Mouse (Mus musculus) gastrocnemius, postnatal 14 days (tissue): ENCODE measurements around the gene Ilkap. TPM values are rescaled to one million over a fixed set of nuclear protein-coding genes. Genes with fewer than 3 reads are reported as not detected.
A peak's percentile ranks its signal among the peaks of the same experiment; 100 is the strongest.

Source experiments
- DNase-seq: peaks from one replicate; pipeline ENCODE4 v3.0.0; 2021; ENCODE audit warnings: mixed read lengths
- intact Hi-C: fragments of 180-260 bp; cut with DNase I; formaldehyde crosslinking; loops from one replicate; pipeline ENCODE4 v1.15.1; 2025; ENCODE audit warnings: low total_unique reads
- total RNA-seq, 2 experiments: library from RNA; stranded (reverse); gene quantifications; 2 replicates each; pipeline ENCODE4 v1.2.3; 2021

Gene Ilkap
- total RNA-seq, 2 experiments from 2014 or later = 32.1 to 33.4 TPM

DNA sequence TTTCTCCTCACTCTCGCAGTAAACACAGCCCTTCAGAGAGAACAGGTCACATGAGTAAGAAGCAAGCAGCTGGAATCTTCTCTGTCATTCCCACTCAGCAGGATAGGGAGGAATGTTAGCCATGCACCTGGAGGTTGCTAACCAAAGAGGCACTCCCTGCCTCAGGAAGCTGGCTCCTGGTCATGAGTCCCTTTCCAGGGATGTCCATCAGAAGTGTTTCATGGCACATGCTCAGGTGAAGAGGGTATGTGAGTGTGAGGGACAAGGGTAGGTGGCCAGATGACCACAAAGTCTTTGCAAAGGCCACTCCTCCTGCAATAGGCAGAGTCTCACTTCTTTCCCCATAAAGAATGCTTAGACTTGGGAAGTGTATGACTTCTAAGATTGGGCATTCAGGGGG lies 19.4 kb upstream of the Ilkap start:
- intact Hi-C loops = no loop called here
- DNase-seq = no peak

DNA sequence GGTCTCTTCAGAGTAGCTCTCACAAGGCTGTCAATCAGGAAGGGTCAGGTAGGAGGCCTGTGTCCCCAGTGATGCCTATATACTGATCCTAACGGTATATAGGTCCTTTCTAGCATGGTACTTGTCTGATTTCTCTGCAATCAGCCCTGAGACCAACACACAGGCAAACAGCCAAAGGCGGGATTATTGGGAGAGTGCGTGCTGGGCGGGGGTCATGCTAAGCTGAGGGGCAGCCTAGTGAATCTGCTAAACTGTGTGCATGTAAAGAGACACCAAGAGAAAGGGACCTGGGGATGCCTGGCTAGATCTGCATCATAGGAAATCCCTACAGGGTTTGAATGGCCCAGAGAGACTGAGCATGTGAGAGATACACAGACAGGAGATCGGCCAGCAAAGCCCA lies 16.7 kb upstream of the Ilkap start:
- intact Hi-C loops = no loop called here

DNA sequence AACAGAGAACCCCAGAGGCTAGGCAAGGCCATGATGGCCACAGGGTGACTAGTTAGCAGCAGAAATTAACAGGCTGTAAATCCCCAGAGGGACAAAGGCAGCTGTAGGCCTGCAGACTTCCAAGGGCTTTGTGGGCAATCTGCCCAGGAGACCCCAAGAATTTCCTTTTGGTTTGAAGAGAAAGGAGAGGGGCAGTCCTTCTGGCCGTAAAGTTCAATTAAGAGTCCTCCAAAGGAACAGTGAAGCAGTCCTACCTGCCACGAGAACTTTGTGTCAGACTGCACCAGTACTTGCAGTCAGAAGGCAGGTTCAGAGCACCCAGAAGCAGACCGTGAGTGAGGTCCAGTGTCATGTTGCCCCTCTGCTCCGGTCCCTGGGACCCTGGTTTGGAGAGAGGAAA lies 16.3 kb upstream of the Ilkap start:
- intact Hi-C loops = no loop called here
- no peak for DNase-seq

More for the DNA sequence above, 16.7 kb upstream of the Ilkap start:
- DNase-seq = no peak

DNA sequence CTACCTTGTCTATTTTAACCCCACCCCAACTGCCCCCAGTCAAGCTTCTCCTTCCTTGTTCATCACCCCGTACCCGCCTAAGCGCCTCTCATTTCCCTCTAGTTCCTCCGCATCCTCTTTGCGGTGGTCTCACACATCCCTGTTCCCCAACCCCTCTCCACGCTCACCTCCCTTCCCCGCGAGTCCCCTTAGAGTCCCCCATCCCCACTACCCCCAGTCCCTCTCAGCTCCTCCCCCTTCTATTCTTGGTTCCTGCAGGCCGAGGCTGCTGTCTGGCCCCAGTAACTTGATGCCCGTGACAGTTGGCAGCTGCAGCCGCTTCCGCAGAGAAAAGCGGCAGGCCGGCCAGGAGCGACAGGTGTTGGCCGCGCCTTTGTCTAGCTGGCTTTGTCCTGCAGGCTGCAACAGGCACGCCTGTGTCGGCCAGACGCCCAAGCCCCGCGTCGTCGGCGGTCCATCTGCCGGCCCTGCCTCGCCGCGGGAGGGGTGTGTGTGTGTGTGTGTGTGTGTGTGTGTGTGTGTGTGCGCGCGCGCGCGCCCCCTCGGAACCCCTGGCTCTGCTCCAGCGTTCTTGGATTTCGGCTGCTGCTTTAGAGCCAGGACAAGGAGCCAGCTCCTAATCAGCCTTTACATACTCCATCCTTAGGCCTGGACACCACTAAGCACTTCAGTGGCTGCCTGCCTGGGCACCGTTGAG lies 15.4 kb upstream of the Ilkap start, which contains the start of gene Hes6:
Hes6 (minus strand) TSS at position 141 of the 697 bp plus-strand sequence.
- intact Hi-C loops = no loop called here
- peak; percentile 89 for DNase-seq

DNA sequence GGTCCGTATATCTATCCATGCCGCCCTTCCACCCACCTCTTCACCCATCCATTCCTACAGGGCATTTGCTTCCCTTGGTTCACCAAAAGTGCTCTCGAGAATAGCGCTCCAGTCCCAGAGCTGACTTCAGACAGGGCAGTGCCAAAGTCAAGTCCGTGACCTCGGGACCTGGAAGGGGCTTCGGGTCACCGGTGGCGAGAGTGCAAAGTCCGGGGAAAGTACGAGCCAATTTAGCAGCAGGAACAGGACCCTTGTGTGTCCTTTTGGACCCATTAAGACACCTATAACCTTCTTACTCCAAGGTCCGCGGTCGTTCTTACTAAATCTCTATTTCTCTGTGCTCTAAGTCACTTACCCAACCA lies 14.9 kb upstream of the Ilkap start:
- DNase-seq = no peak
- intact Hi-C loops = no loop called here

DNA sequence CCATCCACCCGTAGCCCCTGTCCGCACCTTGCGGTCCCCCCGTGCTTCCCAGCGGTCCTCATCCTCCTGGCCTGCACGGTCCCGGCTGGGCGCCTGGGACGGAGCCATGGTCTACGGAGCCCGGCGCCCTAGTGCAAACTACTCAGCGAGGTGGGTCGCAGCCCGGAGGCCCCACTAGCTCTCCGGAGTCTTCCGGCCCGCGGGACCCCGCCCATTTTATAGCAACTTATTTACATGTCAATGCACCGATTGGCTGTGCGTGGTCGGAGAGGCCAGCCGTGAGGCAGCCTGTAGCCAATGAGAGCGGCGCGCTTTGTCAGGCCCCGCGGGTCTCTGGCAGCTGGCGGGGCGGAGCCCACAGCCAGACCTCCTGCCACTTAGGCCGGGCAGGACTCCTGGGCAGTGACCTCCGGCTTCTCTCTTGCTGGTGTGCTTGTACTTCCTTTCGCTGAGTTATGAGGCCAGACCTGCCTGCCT lies 14.5 kb upstream of the Ilkap start:
- intact Hi-C loops = no loop called here
- DNase-seq = peak; percentile 95

DNA sequence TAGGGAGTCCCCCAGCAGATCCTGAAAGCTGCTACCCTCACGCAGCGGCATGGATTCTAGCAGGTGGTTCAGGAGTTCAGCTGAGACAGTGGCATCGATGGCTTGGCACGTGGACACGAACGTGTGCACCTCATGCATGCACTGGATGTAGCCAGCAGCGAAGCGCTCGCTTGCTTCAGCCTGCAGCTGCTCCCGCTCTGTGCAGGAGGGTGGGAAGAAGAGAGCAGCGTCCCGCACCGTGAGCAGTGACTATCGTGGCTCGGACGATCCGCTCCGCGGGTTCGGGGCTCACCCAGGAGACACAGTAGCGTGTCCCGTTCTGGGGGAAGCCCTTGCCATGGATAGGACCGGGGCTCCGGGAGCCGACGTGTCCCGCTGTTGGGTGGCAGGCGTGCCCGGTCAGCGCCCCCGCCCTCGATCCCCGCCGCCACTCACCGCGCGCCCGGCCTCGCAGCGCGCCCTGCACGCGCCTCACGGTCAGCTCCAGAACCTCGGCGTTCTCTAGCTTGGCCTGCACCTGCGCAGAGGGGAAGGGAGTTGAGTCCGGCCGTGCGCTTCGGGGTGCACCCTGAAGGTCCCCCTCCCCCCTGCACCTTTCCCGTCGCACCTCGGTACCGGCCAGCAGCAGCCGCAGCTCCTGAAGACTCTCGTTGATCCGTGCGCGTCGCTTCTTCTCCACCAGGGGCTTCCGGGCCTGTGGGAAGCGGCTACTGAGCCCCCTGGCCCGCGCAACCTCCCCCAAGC lies 13.8 kb upstream of the Ilkap start:
- DNase-seq = peak; percentile 32
- intact Hi-C loops = no loop called here

DNA sequence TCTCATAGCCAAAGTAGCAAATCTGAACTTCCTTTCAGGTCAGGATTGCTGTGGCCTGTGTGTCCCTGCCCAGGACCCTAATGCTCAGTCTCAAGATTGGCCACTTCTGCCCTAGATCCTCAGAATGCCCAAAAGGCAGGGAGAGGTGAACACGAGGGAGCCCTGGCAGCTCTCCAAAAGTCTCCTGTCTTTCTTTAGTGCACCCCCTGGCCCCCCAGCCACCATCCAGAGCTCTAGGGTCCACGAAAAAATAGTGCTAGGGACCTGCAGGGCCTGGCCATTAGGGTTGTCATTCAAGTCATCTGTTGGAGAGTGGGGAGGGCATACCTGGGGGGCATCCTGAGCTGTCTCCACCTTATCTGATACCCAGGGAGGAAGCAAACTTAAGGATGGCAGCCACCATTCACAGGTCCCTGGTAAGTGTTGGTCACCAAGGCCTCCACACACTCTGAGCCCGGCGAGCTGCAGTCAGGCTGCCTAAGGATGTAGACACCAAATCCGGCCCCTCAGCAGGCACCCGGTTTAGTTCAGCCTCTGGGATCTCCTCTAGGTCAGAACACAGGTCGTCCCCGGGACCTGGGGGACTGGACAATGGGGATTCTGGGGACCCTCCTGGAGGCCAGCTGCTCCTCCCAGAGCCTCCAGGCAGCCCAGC lies 13.1 kb upstream of the Ilkap start:
- intact Hi-C loops = no loop called here
- DNase-seq = no peak

DNA sequence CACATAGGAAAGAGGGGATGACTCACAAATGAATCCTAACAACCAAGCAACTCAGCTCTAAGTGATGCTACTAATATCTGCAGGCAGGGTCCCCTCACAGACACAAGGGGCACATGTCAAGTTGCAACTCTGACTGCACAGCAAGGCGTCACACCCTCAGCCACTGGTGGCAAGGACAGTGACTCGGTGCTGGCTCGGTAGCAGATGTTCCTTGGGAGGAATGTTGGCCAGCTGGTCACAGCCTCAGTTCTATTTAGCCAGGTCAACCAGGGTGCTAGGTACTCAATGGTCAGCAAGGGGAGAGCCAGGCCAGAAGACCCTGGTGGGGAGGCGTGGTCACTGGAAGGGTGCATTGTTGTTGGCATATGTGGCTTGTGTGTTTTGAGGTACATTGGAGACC lies 9.2 kb upstream of the Ilkap start:
- no peak for DNase-seq
- intact Hi-C loops = no loop called here

DNA sequence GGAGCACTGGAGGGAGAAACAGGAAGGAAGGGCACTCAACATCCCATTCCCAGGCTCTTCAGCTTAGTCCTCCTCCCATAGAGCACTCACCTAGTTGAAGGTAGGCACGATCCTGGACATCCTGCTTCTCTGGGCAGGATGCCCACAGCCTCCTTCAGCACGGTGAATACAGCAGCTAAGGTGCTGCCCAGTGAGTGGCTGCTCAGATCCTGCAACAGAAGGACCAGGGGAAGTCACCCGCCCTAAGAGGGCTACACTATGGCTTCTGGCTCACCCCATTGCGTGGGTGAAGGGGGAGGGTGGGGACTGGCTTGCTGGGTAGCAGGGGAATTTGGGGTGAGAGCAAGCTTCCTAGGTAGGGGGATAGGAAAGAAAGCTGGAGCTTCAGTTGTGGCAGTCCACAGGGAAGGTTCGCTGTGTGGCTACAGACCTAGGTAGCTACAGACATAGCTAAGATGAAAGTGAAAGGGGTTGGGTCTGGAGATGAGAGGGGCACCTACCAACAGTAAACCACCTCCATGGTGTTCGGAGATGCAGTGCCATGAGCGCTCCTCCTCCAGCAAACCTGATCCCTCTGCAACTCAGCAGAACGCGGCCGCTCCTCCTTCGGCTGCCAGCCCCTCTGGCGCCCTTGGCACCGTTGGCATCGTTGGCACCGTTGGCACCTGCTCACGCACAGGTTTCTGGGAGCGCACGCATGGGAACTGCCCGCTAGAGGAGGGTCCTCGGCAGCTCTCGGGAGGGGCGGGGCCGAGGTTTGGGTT lies 7.0 kb upstream of the Ilkap start:
- intact Hi-C loops = no loop called here
- peak; percentile 68 for DNase-seq

DNA sequence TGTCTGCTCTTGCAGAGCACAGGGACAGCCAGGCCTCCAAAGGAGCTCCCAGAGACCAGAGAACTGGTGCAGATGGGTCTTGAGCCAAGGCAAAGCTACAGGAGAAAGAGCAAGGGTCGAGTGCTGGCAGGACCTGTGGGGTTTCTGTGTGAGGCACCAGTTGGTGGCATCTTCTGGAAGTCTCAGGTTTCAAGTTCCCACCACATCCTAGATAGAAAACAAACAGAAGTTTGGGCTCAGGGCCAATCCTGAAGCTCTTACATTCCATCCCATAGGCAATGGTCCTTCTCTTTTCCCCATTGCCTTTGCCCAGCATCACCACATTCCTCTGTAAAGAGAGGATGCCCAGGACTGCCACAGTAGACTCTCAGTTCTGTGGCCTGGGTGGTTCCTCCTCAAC lies 6.4 kb upstream of the Ilkap start:
- no peak for DNase-seq
- intact Hi-C loops = no loop called here

DNA sequence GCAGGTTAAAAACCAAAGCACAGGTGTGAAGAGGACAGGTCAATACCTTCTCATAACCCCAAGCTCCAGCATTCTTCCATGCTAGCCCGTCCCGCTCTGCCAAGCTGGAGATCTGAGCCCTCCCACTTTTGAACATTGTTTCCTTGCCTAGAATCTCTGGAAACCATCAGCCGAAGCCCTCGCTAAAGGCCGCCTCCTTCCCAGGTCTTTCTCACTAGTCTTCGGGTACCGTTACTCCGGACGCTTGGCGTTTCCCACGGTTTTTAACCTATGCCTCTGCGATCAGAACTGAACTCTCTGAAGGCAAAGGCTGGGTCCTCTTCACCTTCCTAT lies 722 bp downstream of the Ilkap start:
- no peak for DNase-seq
- intact Hi-C loops = no loop called here

DNA sequence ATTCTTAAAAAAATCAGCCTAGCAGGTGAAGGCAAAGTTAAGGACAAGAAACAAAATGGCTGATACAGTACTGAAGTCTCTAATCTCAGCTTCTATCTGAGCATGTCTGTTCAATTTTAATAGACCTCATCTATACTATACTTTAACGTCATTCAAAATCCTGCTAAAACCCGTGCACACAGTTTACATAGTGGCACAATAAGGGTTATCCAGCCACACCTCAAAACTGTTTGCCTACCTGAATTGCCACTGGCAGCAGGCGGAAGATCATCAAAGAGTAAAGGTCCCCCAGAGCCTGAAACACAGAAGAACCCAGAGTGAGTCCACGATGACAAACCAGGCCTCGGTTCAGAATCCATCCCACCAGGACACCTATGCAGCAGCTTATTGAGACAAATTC lies 8.2 kb downstream of the Ilkap start:
- intact Hi-C loops = no loop called here

DNA sequence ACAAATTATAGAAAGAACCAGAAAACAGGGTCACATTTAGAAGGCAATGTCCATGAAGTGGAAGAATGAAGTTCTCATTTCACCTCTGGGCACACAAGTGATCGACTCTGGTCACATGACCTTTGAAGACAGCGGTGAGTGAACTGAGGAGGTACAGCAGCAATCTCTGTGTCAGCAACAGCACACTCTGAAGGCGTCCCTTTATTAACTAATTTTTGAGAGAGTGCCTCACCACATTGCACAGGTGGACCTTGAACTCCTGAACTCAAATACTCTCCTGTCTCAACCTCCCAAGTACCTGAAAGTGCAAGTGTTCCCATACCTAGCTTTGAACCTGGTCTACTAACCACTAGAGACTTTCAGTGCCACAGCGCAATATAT lies 17.5 kb downstream of the Ilkap start:
- intact Hi-C loops = no loop called here
- no peak for DNase-seq

More for the DNA sequence above, 8.2 kb downstream of the Ilkap start:
- DNase-seq = no peak

DNA sequence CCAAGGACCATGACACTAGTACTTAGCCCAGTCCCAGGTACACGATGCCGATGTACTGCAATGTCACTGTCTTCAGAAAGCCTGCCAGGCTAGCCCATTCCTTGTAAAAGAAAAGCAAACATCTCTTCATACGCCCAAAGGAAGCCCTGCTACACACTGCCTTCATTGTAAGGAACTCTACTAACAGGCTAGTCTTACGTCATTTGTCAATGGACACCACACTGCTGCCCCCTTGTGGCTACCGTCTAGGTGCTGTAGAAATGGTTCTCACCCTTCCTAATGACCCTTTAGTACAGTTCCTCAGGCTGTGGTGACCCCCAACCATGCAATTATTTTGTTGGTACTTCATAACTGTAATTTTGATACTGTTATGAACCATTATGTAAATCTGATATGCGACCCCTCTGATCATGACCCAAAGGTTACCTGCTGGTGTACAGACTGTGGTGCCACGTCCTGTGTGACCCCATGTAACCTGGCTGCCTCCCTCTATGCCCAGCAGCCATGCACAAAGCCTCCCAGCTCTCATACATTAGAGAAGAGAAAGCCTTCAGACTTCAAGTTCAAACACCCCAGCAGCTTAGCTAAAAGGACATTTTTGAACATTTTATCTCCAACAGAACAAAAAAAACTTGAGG lies 18.0 kb downstream of the Ilkap start:
- intact Hi-C loops = no loop called here
- peak; percentile 77 for DNase-seq

DNA sequence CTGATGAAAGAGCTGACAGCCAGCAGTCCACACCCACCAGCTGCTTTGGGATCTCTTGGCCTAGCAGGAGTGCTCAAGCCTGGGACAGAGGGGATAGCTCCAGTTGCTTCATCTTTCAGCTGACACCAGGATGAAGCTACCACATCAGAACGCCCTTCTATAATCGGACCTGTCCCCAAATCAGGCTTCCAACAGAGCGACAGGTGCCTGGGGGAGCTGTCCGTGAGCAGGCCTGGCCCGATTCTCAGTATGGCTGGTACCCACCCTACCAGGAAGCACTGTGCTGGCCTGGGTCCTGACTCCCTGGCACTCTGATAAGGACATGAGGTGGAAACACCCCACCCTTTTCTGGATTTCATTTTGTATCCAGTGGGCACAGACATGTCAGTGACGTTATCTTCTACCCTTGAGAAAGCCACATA lies 25.2 kb downstream of the Ilkap start:
- intact Hi-C loops = no loop called here
- DNase-seq = no peak

DNA sequence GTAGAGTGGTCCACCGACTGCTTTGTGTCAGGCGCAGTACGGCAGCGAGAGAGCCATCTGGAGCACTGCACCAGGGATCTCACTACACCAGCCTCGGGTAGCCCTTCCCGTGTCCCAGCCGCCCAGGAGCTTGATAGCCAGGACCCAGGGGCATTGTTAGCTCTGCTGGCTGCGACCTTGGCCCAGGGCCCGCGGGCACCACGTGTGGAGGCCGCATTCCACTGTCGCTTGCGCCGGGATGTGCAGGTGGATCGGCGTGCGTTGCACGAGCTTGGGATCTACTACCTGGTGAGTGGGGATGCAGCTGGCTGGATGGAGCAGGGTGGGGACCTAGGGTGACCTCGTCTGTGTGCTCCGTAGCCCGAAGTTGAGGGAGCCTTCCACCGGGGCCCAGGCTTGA lies 28.6 kb downstream of the Ilkap start:
- DNase-seq = no peak
- intact Hi-C loops = no loop called here

DNA sequence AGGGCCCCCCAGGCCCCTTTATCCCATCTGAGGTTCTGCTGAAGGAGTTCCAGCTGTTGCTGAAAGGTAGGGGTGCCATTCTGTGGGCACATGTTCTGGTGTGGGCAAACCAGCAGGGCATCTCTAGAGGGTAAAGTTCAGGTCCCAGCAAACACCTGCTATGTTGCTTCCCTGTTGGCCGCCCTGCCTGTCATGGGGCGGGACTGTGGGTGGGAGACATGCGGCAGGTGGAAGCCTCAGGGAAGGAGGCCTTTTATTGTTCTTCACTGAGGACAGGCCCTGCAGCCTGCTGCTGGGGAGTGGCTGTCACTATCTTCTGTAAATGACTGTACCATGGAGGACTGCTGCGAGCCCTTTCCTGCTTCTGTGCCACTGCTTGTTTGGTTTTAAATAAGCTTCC lies 29.2 kb downstream of the Ilkap start:
- intact Hi-C loops = no loop called here

DNA sequence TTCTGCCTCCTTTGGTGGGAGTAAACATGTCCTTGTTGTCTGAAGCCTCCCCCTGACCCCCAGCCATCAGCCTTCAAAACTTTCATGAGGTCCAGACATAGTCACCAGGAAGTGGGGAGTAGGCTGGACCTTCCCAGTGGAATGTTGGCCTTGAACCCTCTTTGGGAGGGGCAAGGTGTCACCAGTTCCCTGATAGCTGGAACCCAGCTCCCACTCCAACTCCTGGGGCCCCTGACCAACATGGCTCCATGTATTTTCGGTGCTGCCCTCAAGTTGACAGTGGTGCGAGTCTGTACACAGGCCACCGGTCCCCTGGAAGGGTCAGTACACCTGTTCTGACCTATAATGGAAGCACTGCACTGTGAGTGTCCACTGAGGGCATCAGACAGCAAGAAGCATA lies 31.3 kb downstream of the Ilkap start:
- intact Hi-C loops = no loop called here
- no peak for DNase-seq

More for the DNA sequence above, 29.2 kb downstream of the Ilkap start:
- DNase-seq = no peak
